Mouse (Mus musculus) heart, embryonic 16.5 days (tissue): ENCODE measurements around the gene Brf1. TPM values are rescaled to one million over a fixed set of nuclear protein-coding genes. Genes with fewer than 3 reads are reported as not detected.
A peak's percentile ranks its signal among the peaks of the same experiment; 100 is the strongest.

Source experiments
- ATAC-seq: fragments of 200-750 bp; cut with Nextera tagmentation; replicated peaks from 2 replicates; pipeline ENCODE4 v1.8.0; 2017; ENCODE audit warnings: moderate number of reproducible peaks; ENCODE audit not compliant: insufficient read depth, low FRiP score; ENCODE audit errors: extremely low read depth
- H3K27ac ChIP-seq: fragments of 300-500 bp; sonication (generic); 2 replicates; pipeline ENCODE4 v1.5.1; 2014; ENCODE audit warnings: mild to moderate bottlenecking, low read length, control low read depth, moderate library complexity
- H3K27me3 ChIP-seq: fragments of 300-500 bp; sonication (generic); 2 replicates; pipeline ENCODE4 v1.6.1; 2014; ENCODE audit warnings: low read length, mixed read lengths; ENCODE audit not compliant: control insufficient read depth, insufficient read depth
- H3K36me3 ChIP-seq: fragments of 300-500 bp; sonication (generic); 2 replicates; pipeline ENCODE4 v1.6.1; 2014; ENCODE audit not compliant: control insufficient read depth, insufficient read depth
- H3K4me1 ChIP-seq: fragments of 300-500 bp; sonication (generic); 2 replicates; pipeline ENCODE4 v1.6.1; 2014; ENCODE audit warnings: low read length, mixed read lengths; ENCODE audit not compliant: control insufficient read depth, insufficient read depth
- H3K4me2 ChIP-seq: fragments of 300-500 bp; sonication (generic); 2 replicates; pipeline ENCODE4 v1.6.1; 2014; ENCODE audit warnings: low read depth, mild to moderate bottlenecking, control low read depth, low read length
- H3K4me3 ChIP-seq: fragments of 300-500 bp; sonication (generic); 2 replicates; pipeline ENCODE4 v1.5.1; 2014; ENCODE audit warnings: mild to moderate bottlenecking, control low read depth, low read length
- H3K9ac ChIP-seq: fragments of 300-500 bp; sonication (generic); 2 replicates; pipeline ENCODE4 v1.6.1; 2014; ENCODE audit warnings: low read length, control low read depth
- H3K9me3 ChIP-seq: fragments of 300-500 bp; sonication (generic); replicated peaks from 2 replicates; pipeline ENCODE4 v1.6.1; 2016; ENCODE audit warnings: low read length; ENCODE audit not compliant: control insufficient read depth
- WGBS: fragments of 180-500 bp; shearing (Covaris S2); extraction: QIAGEN DNeasy Blood & Tissue Kit; methylation state at CpG from one replicate; pipeline ENCODE4 v1.1.7; 2014; 5-methylcytosine and 5-hydroxymethylcytosine counted together
- polyA plus RNA-seq: library from polyadenylated mRNA; unstranded; fragments of >200 nt; fragmentation: Nextera tagmentation; extraction: Ambion mirVana; gene quantifications from 2 replicates; pipeline ENCODE4 v1.2.1, GENCODE M21; 2015

The Brf1 gene
- polyA plus RNA-seq, 1 experiment from 2014 or later = 38.3 TPM

- H3K27me3 ChIP-seq = no peaks in the 10 kb centered on the region
- no peak for ATAC-seq
- no peaks in the 10 kb centered on the region for H3K36me3 ChIP-seq
- H3K4me3 ChIP-seq = no peak overlapping the region
- no peak overlapping the region for H3K4me2 ChIP-seq
- H3K27ac ChIP-seq = no peak overlapping the region
- WGBS = 95% methylated on average over 1 of the region's 1 CpGs
- no peak overlapping the region for H3K9ac ChIP-seq
- H3K9me3 ChIP-seq = 0 out of 2 replicates have a peak, but pooled peaks cover 2% of the 10 kb centered on the region
- peaks cover 14% of the 10 kb centered on the region for H3K4me1 ChIP-seq
Observed at GRCm38 (mm10) chr12:113026557-113026956, 26.1 kb upstream of the Brf1 start.

GRCm38 (mm10) chr12:113023082-113023481 lies 22.6 kb upstream of the Brf1 start:
- WGBS = 54% methylated on average over 4 of the region's 4 CpGs
- Histone ChIP-seq H3K9ac (no peak overlapping the region), H3K4me2 (no peak overlapping the region), H3K4me1 (peaks cover 9% of the 10 kb centered on the region), H3K9me3 (0 out of 2 replicates have a peak, but pooled peaks cover 2% of the 10 kb centered on the region), H3K4me3 (no peak overlapping the region), H3K27me3 (no peaks in the 10 kb centered on the region), H3K36me3 (peaks cover 3% of the 10 kb centered on the region; the same call in 1 of the 2 replicates), H3K27ac (no peak overlapping the region)
- no peak for ATAC-seq

GRCm38 (mm10) chr12:113021488-113021887 lies 21.0 kb upstream of the Brf1 start:
- Histone ChIP-seq H3K27ac (no peak overlapping the region), H3K4me3 (no peak overlapping the region), H3K4me2 (no peak overlapping the region), H3K27me3 (no peaks in the 10 kb centered on the region), H3K36me3 (peaks cover 3% of the 10 kb centered on the region; the same call in 1 of the 2 replicates), H3K4me1 (peaks cover 4% of the 10 kb centered on the region; the same call in 1 of the 2 replicates), H3K9ac (no peak overlapping the region), H3K9me3 (no peaks in the 10 kb centered on the region)
- ATAC-seq = no peak

- ATAC-seq = no peak
- Histone ChIP-seq H3K4me3 (no peak overlapping the region), H3K27me3 (no peaks in the 10 kb centered on the region), H3K9ac (no peak overlapping the region), H3K27ac (no peak overlapping the region), H3K4me1 (peaks cover 11% of the 10 kb centered on the region), H3K36me3 (peaks cover 3% of the 10 kb centered on the region; the same call in 1 of the 2 replicates), H3K9me3 (no peaks in the 10 kb centered on the region), H3K4me2 (no peak overlapping the region)
- WGBS = 74% methylated on average over 4 of the region's 4 CpGs
Observed at GRCm38 (mm10) chr12:113018763-113019162, 18.3 kb upstream of the Brf1 start.

GRCm38 (mm10) chr12:113017429-113017984 lies 17.0 kb upstream of the Brf1 start:
- Histone ChIP-seq H3K4me2 (no peak overlapping the region), H3K9ac (no peak overlapping the region), H3K27me3 (no peaks in the 10 kb centered on the region), H3K4me3 (no peak overlapping the region), H3K4me1 (peaks cover 14% of the 10 kb centered on the region), H3K9me3 (no peaks in the 10 kb centered on the region), H3K36me3 (peaks cover 3% of the 10 kb centered on the region; the same call in 1 of the 2 replicates), H3K27ac (no peak overlapping the region)
- 66% methylated on average over 9 of the region's 9 CpGs for WGBS
- ATAC-seq = no peak

GRCm38 (mm10) chr12:113016976-113017375 lies 16.5 kb upstream of the Brf1 start:
- Histone ChIP-seq H3K9ac (no peak overlapping the region), H3K4me3 (no peak overlapping the region), H3K27ac (no peak overlapping the region), H3K9me3 (no peaks in the 10 kb centered on the region), H3K4me2 (no peak overlapping the region), H3K27me3 (no peaks in the 10 kb centered on the region), H3K36me3 (peaks cover 3% of the 10 kb centered on the region; the same call in 1 of the 2 replicates), H3K4me1 (peaks cover 14% of the 10 kb centered on the region)
- no peak for ATAC-seq
- WGBS = 71% methylated on average over 8 of the region's 8 CpGs

- peaks cover 14% of the 10 kb centered on the region for H3K4me1 ChIP-seq
- H3K36me3 ChIP-seq = peaks cover under 1% of the 10 kb centered on the region; the same call in 1 of the 2 replicates
- no peak overlapping the region for H3K27ac ChIP-seq
- H3K9me3 ChIP-seq = no peaks in the 10 kb centered on the region
- H3K27me3 ChIP-seq = no peaks in the 10 kb centered on the region
- no peak overlapping the region for H3K4me3 ChIP-seq
- no peak overlapping the region for H3K4me2 ChIP-seq
- WGBS = 75% methylated on average over 4 of the region's 4 CpGs
- H3K9ac ChIP-seq = peak overlapping the region; percentile 95; the same call in 1 of the 2 replicates
- ATAC-seq = no peak
Observed at GRCm38 (mm10) chr12:113015956-113016355, 15.5 kb upstream of the Brf1 start.

- Histone ChIP-seq H3K9ac (peak overlapping the region; percentile 95), H3K4me1 (peaks cover 14% of the 10 kb centered on the region), H3K36me3 (no peaks in the 10 kb centered on the region), H3K4me3 (peak overlapping the region; percentile 91), H3K27ac (peak overlapping the region; percentile 82), H3K9me3 (no peaks in the 10 kb centered on the region), H3K27me3 (no peaks in the 10 kb centered on the region), H3K4me2 (peak overlapping the region; percentile 92)
- ATAC-seq = peak; percentile 25
- WGBS = under 1% methylated on average over 54 of the region's 64 CpGs
Observed at GRCm38 (mm10) chr12:113014561-113015556, 14.4 kb upstream of the Brf1 start.
